Mouse (Mus musculus) mouse embryonic stem cell (cell line): ENCODE results near the gene Tma16.

ENCODE experiments used
- in situ Hi-C, 2 experiments: fragments of 300-500 bp; cut with MboI; formaldehyde crosslinking; loops; 1 replicate in 1 of 2; 3 replicates in 1 of 2; pipeline ENCODE4 v1.14.3; 2019 to 2020; ENCODE audit warnings: low sequenced_read_pairs in 2 of 2, low pct_unique_long_range_greater_than_20kb in 1 of 2, mixed read lengths in 1 of 2; ENCODE audit not compliant: unreplicated experiment in 1 of 2

Tma16 gene

DNA sequence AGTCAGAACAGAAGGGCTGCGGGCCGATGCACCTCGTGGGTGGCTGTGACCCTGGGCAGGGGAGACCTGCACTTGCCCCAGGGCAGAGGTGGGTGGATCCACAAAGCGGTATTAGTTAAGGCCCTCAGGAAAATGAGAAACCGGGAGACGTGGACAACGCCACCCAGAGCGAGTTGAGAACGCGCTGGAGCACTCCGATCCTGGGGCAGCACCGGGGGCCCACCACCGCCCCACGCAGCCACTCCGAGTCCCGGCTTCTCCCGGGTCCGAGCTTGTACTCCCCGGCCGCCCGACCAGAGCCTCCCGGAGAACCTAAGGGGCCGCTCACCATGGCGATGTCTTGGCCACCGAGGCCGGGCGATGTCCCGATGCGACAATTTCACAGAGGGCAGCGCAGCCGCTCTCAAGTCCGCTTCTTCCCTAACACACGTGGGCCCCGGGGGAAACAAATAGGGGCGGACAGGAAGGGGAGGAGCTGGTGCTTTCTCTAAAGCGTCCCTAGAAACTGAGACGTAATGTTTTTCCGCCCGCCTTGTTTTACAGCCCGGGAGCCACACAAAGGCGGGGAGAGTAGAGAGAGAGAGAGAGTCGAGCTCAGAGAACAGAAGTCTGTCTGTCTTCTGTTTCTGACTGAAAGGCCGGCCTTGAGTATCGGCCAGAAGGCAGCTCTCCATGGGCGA, at the start of gene Tma16:
Tma16 (minus strand) TSS at position 447 of the 680 bp plus-strand sequence.
- in situ Hi-C loops = loop anchor here in 1 of 2 experiments (25.0 kb wide), 1 partner anchor 1349 kb away; the partner anchor contains the start of gene BC030870

DNA sequence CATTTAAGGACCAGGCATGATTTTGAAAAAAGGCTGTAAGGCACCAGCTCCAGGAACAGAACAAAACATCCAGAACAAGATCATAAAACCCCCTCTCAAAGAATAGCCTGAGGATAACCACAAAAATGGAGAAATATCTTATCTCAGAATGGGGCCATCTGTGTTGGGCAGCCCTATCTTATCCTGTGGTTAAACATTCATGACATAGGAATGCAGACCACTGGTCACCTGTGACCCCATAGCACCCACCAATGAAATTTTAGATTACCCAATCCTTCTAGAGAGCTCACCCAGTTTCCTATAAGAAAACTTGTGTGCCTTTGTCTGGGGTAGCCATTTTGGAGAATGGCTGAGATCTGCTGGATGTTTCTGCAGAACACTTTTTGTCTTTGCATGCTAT, 34.2 kb upstream of the Tma16 start:
- in situ Hi-C loops = no loop called here

DNA sequence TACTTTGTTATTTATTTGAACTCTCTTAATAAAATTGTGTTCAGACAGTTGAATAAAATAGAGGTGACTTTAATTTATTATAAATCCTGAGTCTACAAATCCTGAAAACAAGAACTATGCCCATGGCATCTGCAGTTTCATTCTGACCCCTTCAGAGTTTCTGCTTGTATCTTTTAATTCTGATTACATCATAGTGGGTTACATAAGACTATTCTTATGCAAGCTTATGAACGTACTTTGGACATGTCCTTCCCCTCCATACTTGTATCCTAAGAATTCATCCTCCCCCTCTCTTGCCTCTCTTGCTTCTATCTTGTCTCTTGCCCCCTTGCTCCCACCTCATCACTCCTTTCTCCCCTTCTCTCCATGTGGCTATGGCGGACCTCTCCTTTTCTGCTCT, 32.8 kb upstream of the Tma16 start:
- in situ Hi-C loops = no loop called here

DNA sequence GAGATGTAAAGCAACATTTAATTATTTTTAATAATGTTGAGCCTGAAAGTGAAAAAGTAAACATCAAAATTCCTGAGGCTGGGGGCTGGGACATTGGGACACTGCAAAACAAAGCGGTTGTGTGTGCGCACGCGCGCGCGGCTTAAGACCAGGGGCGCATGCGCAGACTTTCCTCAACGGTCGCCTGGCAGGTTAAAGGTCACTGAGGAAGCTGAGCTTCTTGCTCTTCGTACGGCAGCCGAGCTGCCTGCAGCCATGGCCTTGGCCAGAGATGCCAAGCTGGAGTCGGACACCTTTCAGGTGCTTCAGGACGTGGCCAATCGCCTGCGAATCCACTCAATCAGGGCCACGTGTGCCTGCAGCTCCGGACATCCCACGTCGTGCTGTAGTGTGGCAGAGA, 25.2 kb upstream of the Tma16 start, which contains the start of gene Tktl2:
Tktl2 (plus strand) TSS at position 220 of the 400 bp plus-strand sequence.
- in situ Hi-C loops = no loop called here

DNA sequence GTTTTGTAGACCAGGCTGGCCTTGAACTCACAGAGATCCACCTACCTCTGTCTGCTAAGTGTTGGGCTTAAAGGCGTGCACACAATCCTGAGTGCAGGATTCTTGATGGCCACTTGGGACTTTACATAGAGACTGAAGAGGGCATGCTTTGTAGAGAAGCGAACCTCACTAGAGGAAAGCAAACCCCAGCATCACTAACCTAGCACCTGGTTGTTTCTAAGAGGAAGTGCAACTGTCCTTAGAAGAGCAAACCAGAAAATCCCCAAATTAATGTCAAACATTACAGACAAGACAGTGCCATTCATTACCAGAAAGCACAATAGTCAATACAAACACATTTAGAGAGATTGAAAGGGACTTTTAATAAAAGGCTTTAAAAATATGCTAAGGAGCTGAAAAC, 17.1 kb upstream of the Tma16 start:
- in situ Hi-C loops = no loop called here

DNA sequence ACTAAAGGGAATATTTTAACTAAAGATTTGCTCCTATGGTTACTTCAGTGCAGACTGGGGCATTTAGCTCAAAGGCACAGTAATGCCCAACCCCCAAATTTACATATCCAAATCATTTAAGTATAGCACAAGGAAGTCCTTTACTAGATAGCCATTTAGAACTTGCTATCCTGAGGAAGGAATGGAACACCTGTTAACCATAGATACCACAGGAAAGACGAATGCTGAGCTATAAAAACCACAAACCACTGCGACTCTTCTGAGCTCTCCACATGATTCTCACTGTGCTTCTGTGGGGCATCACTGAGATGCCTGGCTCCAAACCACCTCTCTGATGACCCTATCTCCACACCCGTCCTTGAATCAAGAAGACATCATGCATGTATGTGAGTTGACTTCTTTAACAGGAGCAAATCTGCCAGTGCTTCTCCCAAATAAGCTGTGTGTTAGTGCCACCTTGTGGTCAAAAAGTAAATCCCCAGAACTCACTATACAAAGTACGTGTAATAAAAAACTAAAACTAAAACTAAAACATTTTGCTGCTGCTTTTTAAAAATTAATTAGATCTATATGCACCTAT, 10.8 kb upstream of the Tma16 start:
- in situ Hi-C loops = loop anchor here in 1 of 2 experiments (25.0 kb wide), 1 partner anchor 1360 kb away; the partner anchor contains the start of gene BC030870

DNA sequence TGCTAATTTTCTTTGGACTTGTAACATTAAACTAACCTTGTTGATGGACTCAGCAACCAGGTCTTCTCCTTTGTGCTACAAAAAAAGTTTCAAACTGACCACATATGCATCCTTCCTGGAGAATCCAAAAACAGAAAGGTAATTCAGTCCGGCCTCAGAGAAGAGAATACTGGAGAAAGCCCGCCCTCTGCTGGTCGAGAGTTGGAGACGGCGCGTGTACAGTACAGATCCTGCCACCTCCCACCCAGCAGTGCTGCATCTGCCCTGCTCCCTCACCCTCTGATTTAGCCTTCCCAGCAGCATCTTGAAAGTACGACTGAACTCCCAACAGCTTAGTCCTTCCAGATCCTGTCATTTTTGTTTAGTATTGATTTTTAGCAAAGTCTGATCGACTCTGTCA, 9.4 kb upstream of the Tma16 start:
- in situ Hi-C loops = loop anchor here in 1 of 2 experiments (25.0 kb wide), 1 partner anchor 1358 kb away; the partner anchor contains the start of gene BC030870

DNA sequence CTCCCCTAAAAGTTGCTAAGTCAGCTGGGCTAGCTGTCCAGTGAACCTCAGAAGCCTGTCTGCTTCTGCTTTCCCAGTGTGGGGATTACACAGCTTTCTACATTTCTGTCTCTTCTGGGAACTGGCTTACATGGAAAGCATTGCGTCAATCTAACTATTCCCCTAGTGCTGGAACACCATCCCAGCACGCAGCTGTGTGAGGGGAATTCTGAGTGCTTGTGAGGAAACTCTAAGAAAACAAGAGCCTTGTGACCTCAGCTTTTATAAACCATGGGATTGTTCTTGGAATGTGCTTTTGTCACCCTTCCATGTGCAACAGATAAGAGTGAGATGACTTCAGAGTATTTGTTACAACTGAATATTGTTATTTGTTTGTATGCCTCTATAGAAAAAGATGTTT, 8.2 kb upstream of the Tma16 start:
- in situ Hi-C loops = loop anchor here in 1 of 2 experiments (25.0 kb wide), 1 partner anchor 1357 kb away; the partner anchor contains the start of gene BC030870

DNA sequence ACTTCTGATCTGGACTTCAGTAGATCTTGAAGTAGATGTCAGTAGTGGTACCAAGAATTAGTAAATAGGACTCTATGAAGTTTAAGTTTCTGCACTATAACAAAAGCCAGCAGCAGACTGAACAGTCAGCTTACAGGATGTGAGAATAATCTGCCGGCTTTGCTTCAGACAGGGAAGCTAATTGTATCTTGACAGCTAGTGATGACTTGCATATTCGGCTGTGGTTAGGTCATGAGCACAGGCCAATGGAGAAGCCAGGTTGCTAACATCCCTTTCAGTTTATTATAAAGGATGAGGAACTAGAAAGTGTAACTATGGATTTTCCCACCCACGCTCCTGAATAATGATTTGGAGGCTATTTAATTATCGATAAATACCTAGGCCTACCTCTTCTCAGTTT, 4.3 kb upstream of the Tma16 start:
- in situ Hi-C loops = loop anchor here in 1 of 2 experiments (25.0 kb wide), 1 partner anchor 1353 kb away; the partner anchor contains the start of gene BC030870

DNA sequence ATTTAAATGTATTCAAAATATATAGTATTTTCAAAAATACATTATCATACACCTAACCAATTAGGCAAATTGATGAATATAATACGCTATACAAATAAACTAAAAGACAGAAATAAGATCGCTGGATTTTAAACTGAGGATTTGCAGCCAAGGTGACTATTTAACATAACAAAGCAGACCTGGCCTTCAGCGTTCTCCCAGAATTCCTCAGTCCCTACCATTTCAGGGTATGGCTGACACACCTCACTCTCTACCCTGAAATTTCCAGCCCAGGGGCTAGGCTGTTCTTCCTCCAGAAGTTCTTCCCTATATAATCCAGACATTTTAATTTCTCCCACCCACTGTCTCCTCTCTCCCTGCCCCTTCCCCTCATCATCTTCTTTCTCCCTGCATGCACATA, 2.2 kb upstream of the Tma16 start:
- in situ Hi-C loops = loop anchor here in 1 of 2 experiments (25.0 kb wide), 1 partner anchor 1351 kb away; the partner anchor contains the start of gene BC030870

DNA sequence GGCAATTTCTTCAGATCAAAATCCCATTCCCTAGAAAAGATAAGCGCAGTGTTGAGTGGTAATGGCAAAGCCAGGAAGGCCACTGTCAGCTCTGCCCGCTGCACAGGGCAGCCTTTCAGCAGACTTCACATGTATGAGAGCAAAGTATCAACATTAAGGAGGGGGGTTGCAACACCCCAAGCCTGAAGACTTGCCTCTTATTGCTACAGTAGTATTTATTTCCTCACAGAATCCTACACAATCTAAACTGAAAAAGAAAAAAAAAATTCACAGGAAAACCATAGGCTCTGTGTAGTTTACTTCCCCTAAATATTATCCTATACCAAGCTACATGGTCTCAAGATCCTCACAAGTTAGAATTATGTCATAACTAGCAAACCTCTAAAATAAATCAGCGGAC, 9.4 kb downstream of the Tma16 start:
- in situ Hi-C loops = loop anchor here in 1 of 2 experiments (25.0 kb wide), 1 partner anchor 1340 kb away; the partner anchor contains the start of gene BC030870

DNA sequence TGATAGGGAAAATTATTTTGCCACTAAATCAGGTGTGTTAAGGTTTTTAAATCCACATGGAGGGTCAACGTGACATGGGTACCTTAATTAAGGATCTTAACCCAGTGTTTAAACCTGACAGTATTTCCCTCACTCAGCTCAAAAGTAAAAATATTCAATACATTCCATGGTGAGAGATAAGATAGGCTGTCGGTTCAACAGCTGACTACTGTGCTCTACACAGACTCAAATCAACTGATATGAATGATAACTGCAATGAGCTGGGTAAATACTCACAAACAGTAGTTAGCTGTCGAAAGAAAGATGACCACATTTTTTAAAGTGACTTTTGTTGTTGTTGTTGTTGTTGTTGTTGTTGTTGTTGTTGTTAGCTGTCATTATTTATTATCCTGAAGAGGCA, 16.5 kb downstream of the Tma16 start:
- in situ Hi-C loops = no loop called here

DNA sequence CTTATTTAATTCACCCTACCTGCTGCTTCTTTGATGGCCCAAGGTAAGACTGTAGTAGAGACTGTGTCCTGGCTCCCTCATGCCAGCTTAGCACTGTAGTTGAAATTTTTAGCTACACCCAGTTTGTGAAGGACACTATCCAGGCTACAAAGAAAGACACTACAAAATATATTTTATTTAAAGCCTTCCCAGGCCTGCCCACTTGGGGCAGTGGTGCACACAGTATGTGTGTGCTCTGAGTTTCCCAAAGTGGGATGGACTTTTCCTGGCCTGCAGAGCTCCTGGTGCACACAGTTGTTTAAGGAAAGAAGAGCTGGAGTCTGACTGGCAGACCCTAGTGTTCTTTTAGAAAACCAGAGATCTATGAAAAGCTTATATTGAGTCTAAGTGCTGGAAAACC, 29.3 kb downstream of the Tma16 start:
- in situ Hi-C loops = no loop called here

DNA sequence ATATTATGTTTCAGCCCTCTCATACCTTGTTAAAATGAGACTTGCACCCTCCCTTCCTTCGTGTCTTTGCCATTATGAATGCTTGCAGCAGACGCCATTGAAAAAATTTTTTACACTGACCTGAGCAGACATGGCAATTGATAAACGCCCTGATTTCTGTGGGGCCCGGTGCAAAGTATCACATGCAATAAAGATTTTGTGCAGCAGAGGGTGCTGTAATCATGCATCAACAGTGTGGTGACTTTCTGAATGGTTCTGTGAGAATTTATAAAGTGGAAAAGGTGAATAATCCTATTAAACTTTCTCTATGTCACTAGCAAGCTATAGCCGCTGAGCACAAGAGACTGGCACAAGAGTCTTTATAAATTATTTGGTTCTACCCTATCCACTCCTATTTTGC, 35.6 kb downstream of the Tma16 start:
- in situ Hi-C loops = no loop called here

DNA sequence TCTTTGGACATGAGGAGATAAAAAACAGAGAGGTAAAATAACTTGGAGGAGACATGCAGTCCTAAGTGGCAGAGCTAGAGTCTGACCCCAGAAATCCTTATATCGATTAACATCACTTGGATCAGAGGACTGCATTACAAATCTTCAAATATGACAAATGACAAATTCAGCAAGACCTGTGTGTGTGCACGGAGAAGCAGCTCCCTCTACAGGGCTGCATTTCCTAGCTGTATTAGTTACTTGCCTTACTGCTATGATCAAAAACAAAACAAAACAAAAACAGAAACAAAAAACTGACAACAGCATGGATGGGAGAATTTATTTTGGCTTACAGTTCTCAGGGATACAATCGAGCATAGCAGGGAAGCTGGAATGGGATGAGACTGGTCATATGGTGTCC, 41.0 kb downstream of the Tma16 start:
- in situ Hi-C loops = loop anchor here in 1 of 2 experiments (25.0 kb wide), 1 partner anchor 1008 kb away; no protein-coding TSS in a partner anchor

DNA sequence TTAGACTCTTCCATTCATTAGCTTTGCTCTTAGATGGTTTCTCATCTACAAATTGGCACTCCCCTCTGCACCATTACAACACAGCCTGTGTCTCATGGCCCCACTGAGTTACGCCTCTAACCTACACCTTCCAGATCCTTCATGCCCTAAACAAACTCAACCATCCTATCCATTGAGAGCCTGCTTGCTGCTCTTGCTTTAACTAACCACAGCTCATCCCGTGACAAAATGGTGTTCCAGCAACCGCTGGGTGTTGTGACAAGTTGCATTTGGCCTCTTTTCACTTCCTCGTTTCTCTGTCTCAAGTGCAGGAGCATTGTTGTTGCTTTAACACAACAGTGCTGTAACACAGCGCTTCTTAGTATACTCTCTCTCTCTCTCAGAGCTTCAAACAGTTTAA, 42.2 kb downstream of the Tma16 start:
- in situ Hi-C loops = loop anchor here in 1 of 2 experiments (25.0 kb wide), 1 partner anchor 1007 kb away; no protein-coding TSS in a partner anchor

DNA sequence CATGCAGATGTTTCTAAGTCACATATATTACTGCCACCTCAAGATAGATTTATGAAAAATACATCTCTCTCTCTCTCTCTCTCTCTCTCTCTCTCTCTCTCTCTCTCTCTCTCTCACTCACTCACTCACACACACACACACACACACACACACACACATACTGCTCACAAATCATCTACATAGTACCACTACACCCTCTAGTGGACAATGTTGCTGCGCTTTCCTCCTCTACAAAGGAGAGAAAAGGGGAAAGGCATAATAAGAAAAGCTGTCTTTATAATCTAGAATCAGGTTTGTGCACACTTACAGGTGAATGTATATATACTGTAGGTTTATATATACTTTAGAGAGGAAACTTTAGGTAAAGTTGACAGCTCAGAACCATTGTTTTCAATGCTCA, 43.6 kb downstream of the Tma16 start:
- in situ Hi-C loops = loop anchor here in 1 of 2 experiments (25.0 kb wide), 1 partner anchor 1005 kb away; no protein-coding TSS in a partner anchor

DNA sequence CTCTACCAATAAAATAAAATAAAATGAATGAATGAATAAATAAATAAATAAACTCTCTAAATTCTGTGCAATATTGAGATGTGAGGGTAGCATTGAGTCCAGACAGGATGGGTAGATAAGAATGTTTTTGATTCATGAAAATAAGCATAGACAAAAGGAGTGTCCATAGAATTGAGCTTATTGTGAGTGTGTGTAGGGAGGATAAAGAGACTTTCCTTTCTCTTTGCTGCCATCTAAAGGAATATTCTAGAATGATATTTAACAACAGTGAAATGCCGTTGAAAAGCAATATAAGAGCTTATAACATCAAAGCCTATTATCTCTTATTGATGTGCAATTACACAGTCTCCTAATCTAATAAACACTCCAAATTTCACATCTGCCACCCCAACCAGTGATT, 45.2 kb downstream of the Tma16 start:
- in situ Hi-C loops = loop anchor here in 1 of 2 experiments (25.0 kb wide), 1 partner anchor 1004 kb away; no protein-coding TSS in a partner anchor

DNA sequence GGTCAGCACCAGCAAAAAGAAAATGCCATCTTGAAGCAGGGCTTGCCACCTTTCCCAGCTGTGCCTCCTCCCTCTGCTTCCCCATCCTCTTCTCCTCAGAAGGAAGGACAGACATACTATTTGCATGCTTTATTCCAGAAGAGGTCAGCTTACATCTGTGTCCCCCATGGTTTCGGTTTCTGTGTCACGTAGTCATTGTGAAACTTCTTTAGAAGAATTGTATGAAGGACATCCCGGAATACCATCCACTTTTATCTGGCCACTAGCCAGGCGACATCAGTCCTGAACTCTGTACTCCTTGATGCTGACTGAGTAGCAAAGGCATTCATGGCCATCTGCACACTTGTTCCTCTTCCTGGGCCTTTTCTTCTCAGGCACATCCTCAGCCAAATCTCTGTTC, 47.9 kb downstream of the Tma16 start:
- in situ Hi-C loops = loop anchor here in 1 of 2 experiments (25.0 kb wide), 1 partner anchor 1001 kb away; no protein-coding TSS in a partner anchor
